Mouse (Mus musculus): ENCODE data around the gene Tfap2a.

GRCm38 (mm10) chr13:40713241-40713640 lies 24.9 kb downstream of the Tfap2a start:
- TF ChIP-seq CTCF (IDR thresholded peaks at IDR 0.05; ENCODE audit: low read depth) (no peak), EP300 (IDR thresholded peaks at IDR 0.05; ENCODE audit: low read depth) (no peak)

Measured in liver, postnatal 0 days (tissue).